Mouse (Mus musculus): ENCODE measurements around the gene Fndc3a. TPM values are rescaled to one million over a fixed set of nuclear protein-coding genes. Genes with fewer than 3 reads are reported as not detected.

Gene Fndc3a
- polyA plus RNA-seq, 1 experiment from 2014 or later, result 45.4 TPM

- H3K4me2 ChIP-seq, result no peak overlapping the region
- H3K4me1 ChIP-seq, result no peaks in the 10 kb centered on the region
- H3K27ac ChIP-seq, result no peak overlapping the region
- ATAC-seq (ENCODE audit: low FRiP score), result no peak
- H3K4me3 ChIP-seq (replicated peaks), result no peak overlapping the region
- H3K36me3 ChIP-seq (replicated peaks), result no peaks in the 10 kb centered on the region
- no peaks in the 10 kb centered on the region for H3K27me3 ChIP-seq
- H3K9me3 ChIP-seq, result no peaks in the 10 kb centered on the region
- no peak overlapping the region for H3K9ac ChIP-seq
These were observed 60.5 kb downstream of the Fndc3a start for GRCm38 (mm10) chr14:72649268-72649667.

GRCm38 (mm10) chr14:72645512-72645911, 64.3 kb downstream of the Fndc3a start:
- no peaks in the 10 kb centered on the region for H3K27me3 ChIP-seq
- no peak overlapping the region for H3K27ac ChIP-seq
- H3K9ac ChIP-seq, result no peak overlapping the region
- H3K9me3 ChIP-seq, result no peaks in the 10 kb centered on the region
- H3K4me1 ChIP-seq, result no peaks in the 10 kb centered on the region
- ATAC-seq (ENCODE audit: low FRiP score), result no peak
- H3K4me2 ChIP-seq, result no peak overlapping the region
- H3K4me3 ChIP-seq (replicated peaks), result no peak overlapping the region
- H3K36me3 ChIP-seq (replicated peaks), result 0 out of 2 replicates have a peak, but pooled peaks cover 3% of the 10 kb centered on the region

- Histone ChIP-seq H3K4me2 (no peak overlapping the region), H3K27me3 (no peaks in the 10 kb centered on the region), H3K4me3 (replicated peaks) (no peak overlapping the region), H3K9me3 (no peaks in the 10 kb centered on the region), H3K36me3 (replicated peaks) (0 out of 2 replicates have a peak, but pooled peaks cover 3% of the 10 kb centered on the region), H3K27ac (no peak overlapping the region), H3K4me1 (no peaks in the 10 kb centered on the region), H3K9ac (no peak overlapping the region)
- 93% methylated on average over 1 of the region's 1 CpGs for WGBS
- no peak for ATAC-seq (ENCODE audit: low FRiP score)
These were observed 65.2 kb downstream of the Fndc3a start for GRCm38 (mm10) chr14:72644620-72645019.

- H3K4me3 ChIP-seq (replicated peaks), result no peak overlapping the region
- 0 out of 2 replicates have a peak, but pooled peaks cover 3% of the 10 kb centered on the region for H3K36me3 ChIP-seq (replicated peaks)
- WGBS, result 97% methylated on average over 6 of the region's 6 CpGs
- no peak overlapping the region for H3K9ac ChIP-seq
- no peak for ATAC-seq (ENCODE audit: low FRiP score)
- no peaks in the 10 kb centered on the region for H3K4me1 ChIP-seq
- no peaks in the 10 kb centered on the region for H3K9me3 ChIP-seq
- H3K4me2 ChIP-seq, result no peak overlapping the region
- H3K27me3 ChIP-seq, result no peaks in the 10 kb centered on the region
- no peak overlapping the region for H3K27ac ChIP-seq
These were observed 71.3 kb downstream of the Fndc3a start for GRCm38 (mm10) chr14:72638507-72638906.

GRCm38 (mm10) chr14:72633571-72633970, 76.2 kb downstream of the Fndc3a start:
- no peaks in the 10 kb centered on the region for H3K9me3 ChIP-seq
- no peak overlapping the region for H3K9ac ChIP-seq
- H3K27ac ChIP-seq, result no peak overlapping the region
- no peak overlapping the region for H3K4me2 ChIP-seq
- no peaks in the 10 kb centered on the region for H3K4me1 ChIP-seq
- no peaks in the 10 kb centered on the region for H3K36me3 ChIP-seq (replicated peaks)
- ATAC-seq (ENCODE audit: low FRiP score), result no peak
- 87% methylated on average over 2 of the region's 2 CpGs for WGBS
- no peaks in the 10 kb centered on the region for H3K27me3 ChIP-seq
- no peak overlapping the region for H3K4me3 ChIP-seq (replicated peaks)

- Histone ChIP-seq H3K4me2 (no peak overlapping the region), H3K9ac (no peak overlapping the region), H3K4me1 (no peaks in the 10 kb centered on the region), H3K27me3 (no peaks in the 10 kb centered on the region), H3K4me3 (replicated peaks) (no peak overlapping the region), H3K9me3 (no peaks in the 10 kb centered on the region), H3K27ac (no peak overlapping the region), H3K36me3 (replicated peaks) (no peaks in the 10 kb centered on the region)
- no peak for ATAC-seq (ENCODE audit: low FRiP score)
These were observed 84.4 kb downstream of the Fndc3a start for GRCm38 (mm10) chr14:72625411-72625810.

- H3K36me3 ChIP-seq (replicated peaks), result no peaks in the 10 kb centered on the region
- no peak for ATAC-seq (ENCODE audit: low FRiP score)
- no peaks in the 10 kb centered on the region for H3K27me3 ChIP-seq
- no peaks in the 10 kb centered on the region for H3K9me3 ChIP-seq
- H3K4me1 ChIP-seq, result peaks cover 18% of the 10 kb centered on the region
- 83% methylated on average over 3 of the region's 3 CpGs for WGBS
- H3K9ac ChIP-seq, result no peak overlapping the region
- no peak overlapping the region for H3K27ac ChIP-seq
- no peak overlapping the region for H3K4me3 ChIP-seq (replicated peaks)
- H3K4me2 ChIP-seq, result no peak overlapping the region
These were observed 105.7 kb downstream of the Fndc3a start for GRCm38 (mm10) chr14:72604077-72604476.

- Histone ChIP-seq H3K4me3 (replicated peaks) (peak overlapping the region; percentile 52), H3K4me2 (peak overlapping the region; percentile 59), H3K27me3 (no peaks in the 10 kb centered on the region), H3K36me3 (replicated peaks) (no peaks in the 10 kb centered on the region), H3K27ac (peak overlapping the region; percentile 87), H3K4me1 (peaks cover 18% of the 10 kb centered on the region), H3K9me3 (no peaks in the 10 kb centered on the region), H3K9ac (peak overlapping the region; percentile 58)
- 3% methylated on average over 8 of the region's 8 CpGs for WGBS
- ATAC-seq (ENCODE audit: low FRiP score), result peak; percentile 41; the same call in 1 of the 2 replicates
These were observed 106.6 kb downstream of the Fndc3a start for GRCm38 (mm10) chr14:72603194-72603521.

- Histone ChIP-seq H3K36me3 (replicated peaks) (peaks cover 4% of the 10 kb centered on the region), H3K9ac (peak overlapping the region; percentile 65), H3K4me1 (peaks cover 18% of the 10 kb centered on the region), H3K4me2 (peak overlapping the region; percentile 59), H3K9me3 (no peaks in the 10 kb centered on the region), H3K27ac (peak overlapping the region; percentile 87), H3K4me3 (replicated peaks) (peak overlapping the region; percentile 52), H3K27me3 (no peaks in the 10 kb centered on the region)
- ATAC-seq (ENCODE audit: low FRiP score), result peak; percentile 96
- 3% methylated on average over 20 of the region's 20 CpGs for WGBS
These were observed 107.1 kb downstream of the Fndc3a start for GRCm38 (mm10) chr14:72602521-72603193.

GRCm38 (mm10) chr14:72601381-72602305, 108.2 kb downstream of the Fndc3a start:
- WGBS, result 82% methylated on average over 5 of the region's 5 CpGs
- H3K36me3 ChIP-seq (replicated peaks), result peaks cover 11% of the 10 kb centered on the region
- peak overlapping the region; percentile 52 for H3K4me3 ChIP-seq (replicated peaks)
- ATAC-seq (ENCODE audit: low FRiP score), result peak; percentile 5; the same call in 1 of the 2 replicates
- peak overlapping the region; percentile 59 for H3K4me2 ChIP-seq
- H3K27ac ChIP-seq, result no peak overlapping the region
- no peaks in the 10 kb centered on the region for H3K27me3 ChIP-seq
- peaks cover 18% of the 10 kb centered on the region for H3K4me1 ChIP-seq
- H3K9me3 ChIP-seq, result no peaks in the 10 kb centered on the region
- H3K9ac ChIP-seq, result peak overlapping the region; percentile 65

GRCm38 (mm10) chr14:72600375-72600774, 109.4 kb downstream of the Fndc3a start:
- Histone ChIP-seq H3K9ac (no peak overlapping the region), H3K36me3 (replicated peaks) (peaks cover 11% of the 10 kb centered on the region), H3K27me3 (no peaks in the 10 kb centered on the region), H3K4me1 (peaks cover 18% of the 10 kb centered on the region), H3K4me3 (replicated peaks) (no peak overlapping the region), H3K27ac (no peak overlapping the region), H3K4me2 (no peak overlapping the region), H3K9me3 (no peaks in the 10 kb centered on the region)
- no peak for ATAC-seq (ENCODE audit: low FRiP score)
- WGBS, result 90% methylated on average over 6 of the region's 6 CpGs

- peaks cover 18% of the 10 kb centered on the region for H3K4me1 ChIP-seq
- no peak overlapping the region for H3K4me2 ChIP-seq
- ATAC-seq (ENCODE audit: low FRiP score), result no peak
- peaks cover 11% of the 10 kb centered on the region for H3K36me3 ChIP-seq (replicated peaks)
- H3K9ac ChIP-seq, result no peak overlapping the region
- H3K27me3 ChIP-seq, result no peaks in the 10 kb centered on the region
- H3K4me3 ChIP-seq (replicated peaks), result no peak overlapping the region
- no peaks in the 10 kb centered on the region for H3K9me3 ChIP-seq
- no peak overlapping the region for H3K27ac ChIP-seq
- whole genome bisulfite sequencing, result 92% methylated on average over 7 of the region's 7 CpGs
These were observed 110.6 kb downstream of the Fndc3a start for GRCm38 (mm10) chr14:72598976-72599740.

Measured in forebrain, embryonic 12.5 days (tissue).